Mouse (Mus musculus): ENCODE measurements around the gene Arhgap23.

GRCm38 (mm10) chr11:97523107-97523506, 107.8 kb downstream of the Arhgap23 start:
- TF ChIP-seq CTCF (IDR thresholded peaks at IDR 0.05), result no peak
- TF ChIP-seq EP300 (IDR thresholded peaks at IDR 0.05), result no peak
